Mouse (Mus musculus): ENCODE results near the gene Kmt2e. TPM values are rescaled to one million over a fixed set of nuclear protein-coding genes. Genes with fewer than 3 reads are reported as not detected.

Kmt2e gene
- polyA plus RNA-seq, 1 experiment from 2014 or later: 122 TPM

- Histone ChIP-seq H3K4me3 (ENCODE audit: low read depth, low read length) (no peak overlapping the region), H3K27me3 (ENCODE audit: control insufficient read depth, insufficient read depth, low read length) (no peaks in the 10 kb centered on the region), H3K4me2 (replicated peaks; ENCODE audit: low read depth, low read length) (no peak overlapping the region), H3K36me3 (ENCODE audit: control insufficient read depth, insufficient read depth, low read length) (no peaks in the 10 kb centered on the region), H3K9me3 (ENCODE audit: control insufficient read depth, low read length) (no peaks in the 10 kb centered on the region), H3K9ac (ENCODE audit: low read depth, low read length) (no peak overlapping the region), H3K27ac (ENCODE audit: low read depth, low read length) (no peak overlapping the region), H3K4me1 (replicated peaks; ENCODE audit: control insufficient read depth, insufficient read depth, low read length) (no peaks in the 10 kb centered on the region)
- 94% methylated on average over 12 of the region's 12 CpGs for WGBS
- ATAC-seq (ENCODE audit: low FRiP score): no peak
- DNase-seq (ENCODE audit: low spot score): no peak
Measured at GRCm38 (mm10) chr5:23405666-23406404, 28.4 kb upstream of the Kmt2e start.

GRCm38 (mm10) chr5:23406405-23406745 is 27.9 kb upstream of the Kmt2e start:
- H3K9me3 ChIP-seq (ENCODE audit: control insufficient read depth, low read length): no peaks in the 10 kb centered on the region
- H3K27me3 ChIP-seq (ENCODE audit: control insufficient read depth, insufficient read depth, low read length): no peaks in the 10 kb centered on the region
- no peaks in the 10 kb centered on the region for H3K36me3 ChIP-seq (ENCODE audit: control insufficient read depth, insufficient read depth, low read length)
- ATAC-seq (ENCODE audit: low FRiP score) (no peak), DNase-seq (ENCODE audit: low spot score) (no peak)
- no peak overlapping the region for H3K9ac ChIP-seq (ENCODE audit: low read depth, low read length)
- no peak overlapping the region for H3K4me3 ChIP-seq (ENCODE audit: low read depth, low read length)
- no peak overlapping the region for H3K4me2 ChIP-seq (replicated peaks; ENCODE audit: low read depth, low read length)
- H3K4me1 ChIP-seq (replicated peaks; ENCODE audit: control insufficient read depth, insufficient read depth, low read length): no peaks in the 10 kb centered on the region
- no peak overlapping the region for H3K27ac ChIP-seq (ENCODE audit: low read depth, low read length)
- 83% methylated on average over 4 of the region's 4 CpGs for WGBS

- no peaks in the 10 kb centered on the region; the same call in 1 of the 2 replicates for H3K4me1 ChIP-seq (replicated peaks; ENCODE audit: control insufficient read depth, insufficient read depth, low read length)
- no peaks in the 10 kb centered on the region for H3K9me3 ChIP-seq (ENCODE audit: control insufficient read depth, low read length)
- H3K4me2 ChIP-seq (replicated peaks; ENCODE audit: low read depth, low read length): no peak overlapping the region
- ATAC-seq (ENCODE audit: low FRiP score) (no peak), DNase-seq (ENCODE audit: low spot score) (no peak)
- WGBS: 78% methylated on average over 5 of the region's 5 CpGs
- no peak overlapping the region for H3K9ac ChIP-seq (ENCODE audit: low read depth, low read length)
- H3K27ac ChIP-seq (ENCODE audit: low read depth, low read length): no peak overlapping the region
- no peaks in the 10 kb centered on the region for H3K36me3 ChIP-seq (ENCODE audit: control insufficient read depth, insufficient read depth, low read length)
- no peaks in the 10 kb centered on the region for H3K27me3 ChIP-seq (ENCODE audit: control insufficient read depth, insufficient read depth, low read length)
- H3K4me3 ChIP-seq (ENCODE audit: low read depth, low read length): no peak overlapping the region
Measured at GRCm38 (mm10) chr5:23408106-23408505, 26.1 kb upstream of the Kmt2e start.

GRCm38 (mm10) chr5:23410040-23410717 is 24.1 kb upstream of the Kmt2e start:
- no peak overlapping the region for H3K4me3 ChIP-seq (ENCODE audit: low read depth, low read length)
- H3K4me1 ChIP-seq (replicated peaks; ENCODE audit: control insufficient read depth, insufficient read depth, low read length): peaks cover 5% of the 10 kb centered on the region; the same call in 1 of the 2 replicates
- no peaks in the 10 kb centered on the region for H3K36me3 ChIP-seq (ENCODE audit: control insufficient read depth, insufficient read depth, low read length)
- H3K4me2 ChIP-seq (replicated peaks; ENCODE audit: low read depth, low read length): no peak overlapping the region
- no peak overlapping the region for H3K27ac ChIP-seq (ENCODE audit: low read depth, low read length)
- WGBS: 67% methylated on average over 9 of the region's 9 CpGs
- ATAC-seq (ENCODE audit: low FRiP score): no peak
- H3K9ac ChIP-seq (ENCODE audit: low read depth, low read length): no peak overlapping the region
- no peak for DNase-seq (ENCODE audit: low spot score)
- no peaks in the 10 kb centered on the region for H3K27me3 ChIP-seq (ENCODE audit: control insufficient read depth, insufficient read depth, low read length)
- H3K9me3 ChIP-seq (ENCODE audit: control insufficient read depth, low read length): no peaks in the 10 kb centered on the region

GRCm38 (mm10) chr5:23410718-23411101 is 23.5 kb upstream of the Kmt2e start:
- Histone ChIP-seq H3K9me3 (ENCODE audit: control insufficient read depth, low read length) (no peaks in the 10 kb centered on the region), H3K4me1 (replicated peaks; ENCODE audit: control insufficient read depth, insufficient read depth, low read length) (peaks cover 6% of the 10 kb centered on the region; the same call in 1 of the 2 replicates), H3K4me2 (replicated peaks; ENCODE audit: low read depth, low read length) (no peak overlapping the region), H3K36me3 (ENCODE audit: control insufficient read depth, insufficient read depth, low read length) (no peaks in the 10 kb centered on the region), H3K27me3 (ENCODE audit: control insufficient read depth, insufficient read depth, low read length) (no peaks in the 10 kb centered on the region), H3K9ac (ENCODE audit: low read depth, low read length) (no peak overlapping the region), H3K4me3 (ENCODE audit: low read depth, low read length) (no peak overlapping the region), H3K27ac (ENCODE audit: low read depth, low read length) (no peak overlapping the region)
- DNase-seq (ENCODE audit: low spot score) (no peak), ATAC-seq (ENCODE audit: low FRiP score) (no peak)
- WGBS: 73% methylated on average over 2 of the region's 2 CpGs

GRCm38 (mm10) chr5:23411640-23412039 is 22.6 kb upstream of the Kmt2e start:
- Histone ChIP-seq H3K9me3 (ENCODE audit: control insufficient read depth, low read length) (no peaks in the 10 kb centered on the region), H3K4me1 (replicated peaks; ENCODE audit: control insufficient read depth, insufficient read depth, low read length) (peaks cover 6% of the 10 kb centered on the region), H3K36me3 (ENCODE audit: control insufficient read depth, insufficient read depth, low read length) (no peaks in the 10 kb centered on the region), H3K4me3 (ENCODE audit: low read depth, low read length) (no peak overlapping the region), H3K27me3 (ENCODE audit: control insufficient read depth, insufficient read depth, low read length) (no peaks in the 10 kb centered on the region), H3K9ac (ENCODE audit: low read depth, low read length) (no peak overlapping the region), H3K27ac (ENCODE audit: low read depth, low read length) (0 out of 2 replicates have a peak overlapping the region, but pooled peaks have one; percentile 18), H3K4me2 (replicated peaks; ENCODE audit: low read depth, low read length) (no peak overlapping the region)
- ATAC-seq (ENCODE audit: low FRiP score) (no peak), DNase-seq (ENCODE audit: low spot score) (no peak)
- 91% methylated on average over 10 of the region's 10 CpGs for WGBS

- Histone ChIP-seq H3K27me3 (ENCODE audit: control insufficient read depth, insufficient read depth, low read length) (no peaks in the 10 kb centered on the region), H3K36me3 (ENCODE audit: control insufficient read depth, insufficient read depth, low read length) (no peaks in the 10 kb centered on the region), H3K4me2 (replicated peaks; ENCODE audit: low read depth, low read length) (no peak overlapping the region), H3K4me1 (replicated peaks; ENCODE audit: control insufficient read depth, insufficient read depth, low read length) (peaks cover 6% of the 10 kb centered on the region), H3K27ac (ENCODE audit: low read depth, low read length) (no peak overlapping the region), H3K4me3 (ENCODE audit: low read depth, low read length) (no peak overlapping the region), H3K9me3 (ENCODE audit: control insufficient read depth, low read length) (no peaks in the 10 kb centered on the region), H3K9ac (ENCODE audit: low read depth, low read length) (no peak overlapping the region)
- WGBS: 80% methylated on average over 5 of the region's 5 CpGs
- no peak for DNase-seq (ENCODE audit: low spot score)
- ATAC-seq (ENCODE audit: low FRiP score): no peak
Measured at GRCm38 (mm10) chr5:23412247-23412948, 21.8 kb upstream of the Kmt2e start.

- no peaks in the 10 kb centered on the region for H3K9me3 ChIP-seq (ENCODE audit: control insufficient read depth, low read length)
- DNase-seq (ENCODE audit: low spot score): no peak
- H3K27me3 ChIP-seq (ENCODE audit: control insufficient read depth, insufficient read depth, low read length): no peaks in the 10 kb centered on the region
- peaks cover 6% of the 10 kb centered on the region for H3K4me1 ChIP-seq (replicated peaks; ENCODE audit: control insufficient read depth, insufficient read depth, low read length)
- H3K27ac ChIP-seq (ENCODE audit: low read depth, low read length): peak overlapping the region; percentile 79; the same call in 1 of the 2 replicates
- H3K4me3 ChIP-seq (ENCODE audit: low read depth, low read length): no peak overlapping the region
- no peak overlapping the region for H3K4me2 ChIP-seq (replicated peaks; ENCODE audit: low read depth, low read length)
- ATAC-seq (ENCODE audit: low FRiP score): no peak
- 57% methylated on average over 4 of the region's 4 CpGs for WGBS
- H3K9ac ChIP-seq (ENCODE audit: low read depth, low read length): no peak overlapping the region
- H3K36me3 ChIP-seq (ENCODE audit: control insufficient read depth, insufficient read depth, low read length): no peaks in the 10 kb centered on the region
Measured at GRCm38 (mm10) chr5:23413058-23413457, 21.2 kb upstream of the Kmt2e start.

All from hindbrain, embryonic 11.5 days (tissue).